Mouse (Mus musculus) central nervous system, embryonic 14 days (tissue): ENCODE measurements around the gene Fkbp1a. TPM values are rescaled to one million over a fixed set of nuclear protein-coding genes. Genes with fewer than 3 reads are reported as not detected.

Experiments
- polyA plus RNA-seq: library from polyadenylated mRNA; depleted of rRNA; stranded (reverse); fragments of >200 nt; gene quantifications from 2 replicates; pipeline ENCODE4 v1.2.3, GENCODE M21; 2012; rRNA removed

The Fkbp1a gene
- 217 and 224 TPM in 2 replicates for polyA plus RNA-seq

DNA sequence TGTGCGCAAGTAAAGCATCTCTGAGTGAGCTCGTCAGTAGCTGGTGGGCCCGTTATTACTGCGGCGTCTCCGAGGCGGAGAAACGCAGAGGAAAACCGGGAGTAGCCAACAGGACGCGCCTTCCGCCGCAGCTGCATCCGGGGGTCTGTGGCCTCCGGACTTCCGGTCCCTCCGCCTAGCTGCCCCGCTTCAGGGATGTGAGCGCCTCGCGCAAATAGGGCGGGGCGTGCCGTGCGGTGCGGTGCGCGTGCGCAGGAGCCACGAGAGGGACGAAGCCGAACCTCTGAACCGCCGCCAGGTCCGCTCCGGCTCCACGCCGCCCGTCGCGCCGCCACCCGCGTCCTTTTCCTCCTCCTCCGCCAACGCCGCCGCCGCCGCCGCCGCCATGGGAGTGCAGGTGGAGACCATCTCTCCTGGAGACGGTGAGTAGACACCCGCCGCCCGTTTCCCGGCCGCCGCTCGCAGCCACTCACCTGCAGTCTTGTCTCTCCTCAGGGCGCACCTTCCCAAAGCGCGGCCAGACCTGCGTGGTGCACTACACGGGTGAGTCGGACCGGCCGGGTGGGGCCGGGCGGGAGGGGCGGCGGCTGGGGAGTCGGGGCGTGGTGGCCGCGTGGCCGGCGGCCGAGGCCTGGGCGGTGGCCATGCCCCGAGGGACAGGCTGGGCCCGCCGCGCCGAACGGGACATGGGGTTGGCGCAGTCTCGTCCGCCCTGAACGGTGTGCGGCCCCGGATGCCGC lies at the start of gene Fkbp1a:
Gene Fkbp1a, plus strand, starts transcription at position 161 of the 740 bp plus-strand sequence.

GRCm38 (mm10) chr2:151494035-151494803 lies 48.1 kb upstream of the Fkbp1a start, which contains the start of gene Nsfl1c:
Gene Nsfl1c (plus strand): TSS chr2:151494182.

DNA sequence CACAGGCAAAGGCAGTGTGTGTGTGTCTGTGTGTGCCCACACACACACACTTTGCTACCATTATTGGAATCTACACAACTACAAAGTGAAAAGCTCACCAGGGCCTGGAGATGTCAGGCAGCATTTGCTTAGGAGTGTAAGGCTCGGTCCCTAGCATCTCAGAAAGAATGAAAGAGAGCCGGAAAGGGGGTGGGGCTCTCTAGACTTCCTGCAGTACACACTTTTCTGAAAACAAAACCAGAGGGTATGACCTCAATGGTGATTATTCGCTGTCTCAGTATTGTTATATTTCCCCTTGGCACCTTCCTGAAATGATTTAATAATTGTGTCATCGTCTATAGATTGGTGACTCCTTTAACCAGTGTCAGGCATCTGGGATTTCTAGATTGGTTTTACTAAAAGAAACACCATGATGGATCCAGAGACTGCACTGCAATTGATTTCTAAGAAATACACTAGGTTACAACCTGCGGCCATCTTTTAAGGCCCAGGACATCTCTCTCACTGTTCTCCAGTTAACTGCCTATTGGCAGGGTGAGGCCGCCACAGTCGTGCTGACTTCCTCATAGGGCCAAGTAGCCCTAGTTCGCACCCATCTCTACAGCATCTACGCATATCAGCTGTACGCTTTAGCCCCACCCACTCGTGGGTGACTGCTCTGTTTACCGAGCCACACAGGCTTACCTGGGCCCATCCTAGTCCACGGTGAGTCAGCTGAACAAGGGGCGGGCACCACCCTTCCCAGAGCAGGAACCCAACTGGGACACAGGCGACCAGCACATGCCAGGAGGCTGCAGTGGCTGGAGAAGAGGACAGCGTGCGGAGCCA lies 29.8 kb downstream of the Fkbp1a start, which contains the start of gene Sdcbp2:
Gene Sdcbp2, plus strand, starts transcription at position 750 of the 828 bp plus-strand sequence.

Other genes with a start within 250 kb of the Fkbp1a start
- gene 4921509C19Rik, start 66.3 kb upstream of the Fkbp1a start, polyA plus RNA-seq, result not detected in 2 replicates
- 244 and 245 TPM in 2 replicates for gene Nsfl1c, start 48.3 kb upstream of the Fkbp1a start, polyA plus RNA-seq
- gene Sdcbp2, start 30.1 kb downstream of the Fkbp1a start, polyA plus RNA-seq, result 1.2 and 1.5 TPM in 2 replicates
- gene Snph, start 90.1 kb downstream of the Fkbp1a start, polyA plus RNA-seq, result 15.3 and 18.5 TPM in 2 replicates
- gene Rad21l, start 126.0 kb downstream of the Fkbp1a start, polyA plus RNA-seq, result 0.10 and 0.15 TPM in 2 replicates
- gene Tmem74b, start 159.5 kb downstream of the Fkbp1a start, polyA plus RNA-seq, result 16.3 and 17.5 TPM in 2 replicates
- 46.6 and 47.6 TPM in 2 replicates for gene Psmf1, start 201.7 kb downstream of the Fkbp1a start, polyA plus RNA-seq